Mouse (Mus musculus) R1 (cell line): ENCODE results near the gene Fads3.

Experiments used
- DNase-seq: peaks from one replicate; pipeline ENCODE4 v3.0.0-alpha.2; 2018; ENCODE audit warnings: low read depth, low spot score

Gene Fads3

DNA sequence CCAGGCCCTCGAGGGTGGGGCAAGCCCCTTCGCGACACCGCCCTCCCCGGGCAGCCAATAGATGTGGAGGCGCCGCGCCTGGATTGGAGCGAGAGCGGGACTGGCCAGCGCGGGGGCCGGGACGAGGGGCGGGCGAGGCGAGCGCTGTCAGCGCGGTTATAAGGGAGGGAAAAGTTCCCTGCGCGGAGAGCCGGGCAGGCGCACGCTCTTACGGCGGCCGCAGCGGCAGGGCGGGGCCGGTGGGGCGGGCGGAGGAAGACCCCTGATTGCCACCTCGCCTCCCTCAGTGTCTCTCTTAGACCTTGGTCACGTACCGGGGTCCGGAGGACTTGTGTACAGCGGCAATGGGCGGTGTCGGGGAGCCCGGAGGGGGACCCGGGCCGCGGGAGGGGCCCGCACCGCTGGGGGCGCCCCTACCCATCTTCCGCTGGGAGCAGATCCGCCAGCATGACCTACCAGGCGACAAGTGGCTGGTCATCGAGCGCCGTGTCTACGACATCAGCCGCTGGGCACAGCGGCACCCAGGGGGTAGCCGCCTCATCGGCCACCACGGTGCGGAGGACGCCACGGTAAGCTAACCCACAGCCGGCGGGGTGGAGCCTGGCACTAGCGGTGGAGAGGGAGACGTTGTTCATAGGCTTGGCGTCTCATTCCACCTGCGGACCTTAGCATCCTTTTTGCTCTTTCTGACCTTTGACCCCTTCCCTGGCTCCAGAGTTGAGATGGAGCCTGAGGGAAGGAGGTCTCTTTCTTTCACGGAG is at the start of gene Fads3:
TSS of gene Fads3 (plus strand) at position 182 of the 761 bp plus-strand sequence.
- peak; percentile 30 for DNase-seq

DNA sequence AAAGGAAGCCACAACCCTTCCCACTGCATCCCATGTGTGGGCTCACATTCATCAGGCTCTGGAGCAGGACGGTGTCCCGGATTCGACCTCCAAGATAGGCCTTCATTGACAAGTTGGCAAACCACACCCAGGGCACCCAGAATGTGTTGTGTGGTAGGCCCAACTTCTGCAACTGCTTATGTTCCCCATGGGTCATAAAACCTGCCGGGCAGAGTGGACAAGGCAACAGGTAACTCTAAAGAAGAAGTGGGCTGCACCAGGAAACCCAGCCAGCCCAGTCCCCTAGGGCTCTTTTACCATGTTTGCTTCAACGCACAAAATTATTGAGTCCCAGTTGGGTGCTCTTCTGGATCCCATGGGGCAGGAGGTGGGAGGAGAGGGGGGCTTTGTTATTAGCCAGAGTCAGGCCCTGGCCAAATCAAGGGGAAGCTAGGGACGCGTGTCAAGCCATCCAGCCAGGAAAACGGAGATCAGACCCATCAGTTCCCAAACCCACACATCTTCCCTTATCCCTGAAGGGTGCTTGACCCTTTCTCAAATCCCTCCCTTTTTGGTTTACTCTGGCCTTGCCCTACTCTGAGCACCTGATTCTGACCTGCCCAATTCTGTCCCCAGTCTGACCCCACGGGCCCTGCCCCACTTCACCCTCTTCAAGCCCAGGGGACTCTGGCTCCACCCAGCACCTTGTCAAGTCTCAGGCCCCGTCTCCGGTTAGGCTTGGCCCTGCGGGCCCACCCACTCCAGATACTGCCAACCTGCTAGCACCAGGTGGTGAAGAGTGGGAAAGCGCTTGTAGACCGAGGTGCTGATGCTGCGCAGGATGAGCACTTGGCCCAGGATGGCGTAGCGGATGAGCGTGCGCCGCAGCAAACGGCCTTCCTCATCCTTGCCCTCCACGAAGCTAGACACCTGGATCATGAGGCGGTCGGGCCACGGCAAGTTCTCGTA is 49.1 kb upstream of the Fads3 start:
- peak; percentile 59 for DNase-seq

DNA sequence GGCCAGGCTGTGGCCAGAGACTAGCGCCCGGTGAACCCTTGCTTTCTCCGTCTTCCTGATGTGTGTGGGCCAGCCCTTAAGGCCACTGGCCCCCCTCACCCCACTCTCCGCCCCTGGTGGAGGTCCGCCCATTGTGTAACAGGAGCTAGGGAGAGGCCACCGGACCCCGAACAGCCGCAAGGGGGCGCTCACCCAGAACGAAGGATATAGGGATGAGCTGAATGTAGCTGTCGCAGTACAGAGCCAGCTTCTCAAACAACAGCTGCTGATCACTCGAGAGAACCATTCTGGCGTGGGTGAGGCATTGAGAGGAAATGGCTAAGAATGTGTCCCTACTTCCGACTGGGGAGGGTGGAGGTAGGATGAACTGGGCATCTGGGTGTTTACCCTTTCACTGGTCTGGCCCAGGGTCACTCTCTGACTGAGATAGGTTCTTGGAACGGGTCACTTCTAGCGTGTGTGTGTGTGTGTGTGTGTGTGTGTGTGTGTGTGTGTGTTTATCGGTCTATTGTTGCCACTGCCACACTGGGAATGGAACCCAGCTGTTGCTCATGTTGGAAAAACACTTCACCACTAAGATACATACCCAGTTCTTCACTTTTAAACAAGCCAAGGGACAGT is 48.2 kb upstream of the Fads3 start:
- DNase-seq: peak; percentile 93

DNA sequence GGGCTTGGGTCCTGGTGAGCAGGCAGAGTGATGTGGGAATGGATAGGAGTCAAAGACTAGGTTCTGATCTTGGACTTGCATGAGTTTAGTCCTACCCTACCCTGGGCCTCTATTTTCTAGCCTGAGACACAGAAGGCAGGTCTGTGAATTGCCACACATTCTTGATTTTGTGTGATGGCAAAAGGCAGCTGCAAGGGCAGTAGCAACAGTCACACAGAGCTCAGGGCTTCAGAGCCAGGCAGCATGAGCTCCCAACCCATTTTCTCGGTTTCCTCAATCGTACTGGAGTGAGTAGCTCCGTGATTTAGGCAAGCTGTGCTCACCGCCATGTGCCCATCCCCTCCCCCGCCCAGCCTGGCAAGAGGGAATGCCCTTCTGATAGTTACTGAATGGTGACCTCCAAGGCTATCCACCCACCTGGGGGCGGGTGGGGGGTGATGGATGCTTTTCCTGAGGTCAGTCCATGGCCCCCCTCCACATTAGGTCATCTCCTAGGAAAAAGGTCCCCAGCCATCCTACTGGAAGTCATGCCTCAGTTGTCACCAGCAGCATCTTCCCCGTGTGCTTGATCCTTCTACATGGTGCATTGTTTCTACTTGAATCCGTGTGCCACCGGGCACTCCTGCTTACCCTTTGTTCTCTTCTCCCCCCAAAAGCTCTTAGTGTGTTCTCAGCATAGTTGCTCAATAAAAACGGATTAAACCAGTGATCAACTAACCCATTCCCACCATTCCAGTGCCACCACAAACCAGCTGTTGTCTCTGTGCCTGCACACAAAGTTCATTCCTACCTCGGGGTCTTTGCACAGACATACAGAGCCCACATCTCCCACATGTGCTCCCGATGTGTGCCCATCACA is 43.9 kb upstream of the Fads3 start:
- no peak for DNase-seq

DNA sequence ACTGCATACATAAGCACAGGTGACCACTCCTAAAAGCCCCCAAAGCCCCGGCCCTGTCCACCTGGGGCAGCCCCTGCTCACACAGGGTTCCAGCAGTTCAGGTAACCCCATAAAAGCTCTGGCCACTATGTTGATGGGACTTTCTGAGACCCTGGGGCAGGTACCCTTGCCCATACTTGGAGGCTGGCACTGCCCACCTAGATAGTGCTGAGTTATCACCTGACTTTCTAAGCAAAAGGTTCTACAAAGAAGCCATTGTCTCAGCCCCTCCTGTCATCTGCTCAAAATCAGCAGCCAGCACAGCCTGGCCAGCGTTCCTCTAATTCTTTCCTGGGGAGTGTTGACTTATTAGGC is 43.3 kb upstream of the Fads3 start:
- no peak for DNase-seq

DNA sequence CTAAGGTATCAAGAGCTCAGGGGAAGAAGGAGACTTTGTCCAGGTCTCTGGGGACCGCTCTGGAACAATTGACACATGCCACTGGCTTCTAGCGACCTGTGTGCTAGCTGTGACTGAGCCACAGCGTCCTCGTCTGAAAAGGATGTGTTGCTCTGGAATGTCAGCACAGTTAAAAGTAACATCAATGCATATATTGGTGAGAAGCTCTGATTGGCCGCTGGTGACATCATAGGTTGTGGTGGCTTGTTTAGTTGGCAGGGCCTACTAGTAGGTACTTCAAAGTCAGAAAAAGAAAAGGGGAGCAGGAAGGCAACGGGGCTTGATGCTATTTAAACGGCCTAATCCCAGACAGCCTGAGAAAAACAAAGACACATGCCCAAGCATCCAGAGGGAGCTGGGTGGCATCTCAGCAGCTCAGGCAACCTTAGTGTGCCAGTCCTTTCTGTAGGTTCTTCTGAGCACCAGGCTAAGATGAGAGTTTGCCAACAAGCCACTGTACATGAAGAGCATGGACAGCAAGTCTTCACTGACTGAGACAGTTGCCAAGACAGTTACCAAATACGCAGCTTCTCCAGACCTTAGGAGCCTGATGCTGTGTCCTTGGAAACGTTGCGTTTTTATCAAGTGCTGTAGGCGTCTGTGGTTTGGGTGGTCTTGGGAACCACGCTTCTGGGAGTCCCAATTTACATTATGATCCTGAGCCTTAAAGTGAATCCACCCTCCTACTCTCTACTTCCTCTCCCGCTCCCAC is 42.5 kb upstream of the Fads3 start:
- no peak for DNase-seq

DNA sequence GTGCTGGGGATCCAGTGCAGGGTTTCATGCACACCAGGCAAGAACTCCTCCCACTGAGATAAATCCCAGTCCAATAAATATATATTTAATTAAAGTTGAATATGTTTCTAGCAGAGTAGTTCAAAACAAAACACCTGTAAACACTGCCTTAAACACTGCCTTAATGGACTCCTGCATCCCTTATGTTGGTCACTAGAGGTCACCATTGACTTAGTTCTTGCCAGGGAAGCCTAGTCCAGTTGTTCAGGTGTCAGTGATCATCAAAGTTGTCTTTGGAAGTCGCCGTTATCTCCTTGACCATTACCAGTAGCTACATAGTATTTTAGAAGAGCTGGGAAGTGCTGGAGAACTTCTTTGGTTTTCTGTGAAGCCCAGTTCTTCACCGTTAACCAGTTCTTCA is 41.0 kb upstream of the Fads3 start:
- DNase-seq: peak; percentile 33

DNA sequence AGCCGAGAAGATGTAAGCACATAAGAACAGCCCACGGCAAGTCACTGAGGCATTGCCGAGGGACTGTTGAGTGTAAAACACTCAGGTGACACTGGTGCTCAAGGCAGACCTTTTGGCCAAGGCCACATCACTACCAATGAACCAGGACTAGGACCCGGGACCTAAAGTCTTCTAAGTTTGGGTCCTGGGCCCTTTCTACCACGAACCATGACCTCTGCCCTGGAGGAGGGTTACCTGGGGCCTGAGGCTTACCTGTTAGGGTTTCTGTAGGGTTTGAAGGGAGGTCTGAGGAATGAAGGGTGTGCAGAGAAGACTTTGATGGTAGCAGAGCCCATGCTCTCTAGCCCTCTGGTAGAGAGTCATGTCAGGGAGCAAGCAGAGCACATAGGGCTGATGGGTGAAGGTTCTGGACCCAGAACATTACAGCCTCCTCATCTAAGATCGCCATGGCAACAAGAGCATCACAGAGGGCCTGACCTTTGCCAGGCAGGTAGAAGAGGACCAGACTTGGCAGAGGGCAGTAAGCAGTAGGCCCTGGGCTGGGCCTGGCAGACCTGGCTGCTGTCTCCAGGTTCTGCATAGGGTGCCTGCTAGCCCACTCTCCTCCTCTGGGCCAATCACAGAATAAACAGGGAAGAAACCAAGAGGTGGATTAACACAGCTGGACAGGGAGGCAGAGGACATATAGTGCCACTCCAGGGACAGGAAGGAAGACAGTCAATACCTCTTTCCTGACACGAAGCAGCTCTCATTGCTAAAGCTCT is 40.0 kb upstream of the Fads3 start, which contains the start of the genes Best1 and Rab3il1:
TSS of gene Best1 (minus strand) at position 428 of the 764 bp plus-strand sequence.
TSS of gene Rab3il1 (plus strand) at position 464 of the 764 bp plus-strand sequence.
- no peak for DNase-seq

DNA sequence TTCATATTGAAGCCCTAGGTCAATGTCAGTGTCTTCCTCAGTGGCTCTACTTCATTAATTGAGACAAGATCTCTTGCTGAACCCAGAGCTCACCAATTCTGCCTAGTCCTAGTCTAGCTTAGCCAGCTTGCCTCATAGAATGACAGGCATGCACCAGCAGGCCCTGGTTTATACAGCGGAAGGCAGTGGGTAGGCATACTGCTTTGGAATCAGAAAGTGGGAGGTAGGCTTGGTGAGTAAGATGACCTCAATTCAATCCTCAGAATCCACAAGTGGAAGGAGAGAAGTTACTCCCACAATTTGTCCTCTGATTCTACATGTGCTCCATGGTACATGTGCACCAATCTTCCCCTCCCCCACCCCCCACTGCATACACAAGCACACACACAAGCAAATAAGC is 37.7 kb upstream of the Fads3 start:
- no peak for DNase-seq

DNA sequence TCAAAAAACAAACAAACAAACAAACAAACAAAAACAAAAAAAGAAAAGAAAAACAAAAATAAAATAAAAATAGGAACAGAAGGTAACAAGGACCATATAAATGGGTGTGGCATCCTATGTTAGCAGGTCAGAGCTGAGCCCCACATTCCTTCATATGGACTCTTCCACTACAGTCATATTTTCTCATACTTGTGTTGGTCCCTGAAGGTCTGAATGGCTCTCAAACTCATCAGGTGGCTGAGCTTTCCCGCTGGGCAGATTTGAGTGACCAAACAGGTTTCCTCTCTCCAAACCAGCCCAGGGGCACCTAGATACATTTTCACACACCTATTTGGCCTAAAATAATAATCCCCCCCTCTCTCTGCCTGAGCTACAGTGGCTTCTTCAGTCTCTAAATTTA is 30.0 kb upstream of the Fads3 start:
- DNase-seq: no peak

DNA sequence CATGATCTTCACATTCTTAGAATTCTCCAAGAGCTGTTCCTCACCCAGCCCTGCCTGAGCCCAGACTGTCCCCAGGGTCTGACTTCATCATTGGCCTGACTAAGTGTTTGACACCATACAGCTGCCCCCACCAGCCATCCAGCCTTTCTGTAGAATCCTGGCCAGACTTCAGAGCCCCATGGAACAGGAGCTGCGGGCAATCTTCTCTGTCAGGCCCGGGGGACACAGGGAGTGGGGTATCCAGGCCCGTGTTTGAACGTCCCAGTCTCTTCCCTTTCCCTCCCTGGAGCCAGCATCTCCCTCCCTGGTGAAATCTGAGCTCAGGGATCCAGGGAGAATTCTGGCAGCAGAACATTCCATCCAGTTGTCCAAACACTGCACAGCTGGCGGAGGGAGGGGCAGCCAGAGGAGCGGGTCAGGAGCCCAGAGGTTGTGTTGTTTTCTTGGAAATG is 28.5 kb upstream of the Fads3 start:
- peak; percentile 40 for DNase-seq

DNA sequence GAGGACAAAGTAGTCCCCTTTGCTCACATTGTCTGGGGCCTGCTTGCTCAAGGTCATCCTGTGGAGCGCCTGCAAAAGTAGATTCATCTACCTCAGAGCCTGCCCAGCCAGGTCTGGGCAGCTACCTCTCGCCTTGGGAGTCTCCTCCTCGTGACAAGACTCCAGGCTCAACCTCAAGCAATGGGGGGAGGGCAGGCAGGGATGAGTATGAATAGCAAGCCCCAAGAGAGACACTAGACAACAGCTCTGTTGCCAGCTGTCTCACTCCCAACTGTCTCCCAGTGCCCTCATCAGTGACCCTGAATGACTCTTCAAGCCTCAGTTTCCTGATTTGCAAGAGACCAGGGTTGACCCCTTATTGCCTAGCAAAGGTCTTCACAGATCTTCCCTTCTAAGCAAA is 28.0 kb upstream of the Fads3 start:
- DNase-seq: peak; percentile 13

DNA sequence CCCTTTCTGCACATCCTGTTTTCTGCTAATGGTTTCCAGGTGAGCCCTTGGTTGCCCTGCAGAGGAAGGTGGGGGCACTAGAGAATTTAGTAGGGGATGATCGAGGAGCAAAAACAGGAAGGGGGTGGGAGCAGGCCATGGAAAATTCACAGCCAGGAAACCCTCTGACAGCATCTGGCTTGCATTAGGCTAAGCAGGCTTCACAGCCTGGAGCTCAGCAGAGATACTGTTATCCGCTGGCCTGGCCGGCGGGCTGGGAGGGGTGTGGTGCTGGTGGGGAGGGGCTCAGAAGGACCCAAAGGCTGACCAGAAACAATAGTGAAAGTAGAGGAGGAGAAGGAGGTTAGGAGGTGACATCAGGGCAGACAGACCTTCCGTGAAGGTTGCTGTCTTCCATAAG is 27.5 kb upstream of the Fads3 start:
- DNase-seq: no peak

DNA sequence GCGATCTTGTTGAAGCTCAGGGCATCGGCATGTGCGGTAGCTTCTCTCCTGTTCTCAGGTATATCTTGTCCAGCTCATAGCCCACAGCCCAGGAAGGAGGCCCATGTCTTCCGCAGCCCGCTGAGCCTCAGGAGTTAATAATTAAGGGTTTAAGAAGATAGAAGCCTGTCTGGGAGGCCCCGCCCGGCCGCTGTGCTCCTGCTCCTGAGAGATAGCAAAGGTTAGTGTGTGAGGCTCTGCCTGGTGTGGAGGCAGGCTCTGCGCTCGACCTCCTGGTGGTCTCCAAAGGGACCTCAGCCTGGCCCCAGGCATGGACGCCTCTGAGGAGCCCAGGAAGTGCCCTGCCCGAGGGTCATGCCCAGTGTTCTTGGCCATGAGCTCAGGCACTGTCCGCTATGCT is 26.5 kb upstream of the Fads3 start:
- no peak for DNase-seq

DNA sequence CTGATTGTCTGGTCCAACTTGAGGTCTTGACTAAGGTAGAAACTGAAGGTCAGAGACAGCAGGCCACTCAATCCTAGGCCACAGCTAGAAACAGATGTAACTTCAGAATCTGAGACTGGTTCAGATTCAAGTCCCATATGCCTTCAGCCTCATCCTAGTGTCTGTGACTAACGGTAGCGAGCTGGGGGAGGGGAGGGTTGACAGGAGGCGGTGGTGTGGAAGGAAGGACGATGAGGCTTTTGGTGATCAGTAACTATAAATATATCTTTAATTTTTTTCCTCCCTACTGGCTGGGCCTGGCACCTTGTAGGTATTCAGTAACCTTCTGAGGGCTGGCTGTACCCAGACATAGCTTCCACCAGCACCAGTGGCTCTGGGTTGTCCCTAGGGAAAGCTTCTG is 25.9 kb upstream of the Fads3 start:
- no peak for DNase-seq

DNA sequence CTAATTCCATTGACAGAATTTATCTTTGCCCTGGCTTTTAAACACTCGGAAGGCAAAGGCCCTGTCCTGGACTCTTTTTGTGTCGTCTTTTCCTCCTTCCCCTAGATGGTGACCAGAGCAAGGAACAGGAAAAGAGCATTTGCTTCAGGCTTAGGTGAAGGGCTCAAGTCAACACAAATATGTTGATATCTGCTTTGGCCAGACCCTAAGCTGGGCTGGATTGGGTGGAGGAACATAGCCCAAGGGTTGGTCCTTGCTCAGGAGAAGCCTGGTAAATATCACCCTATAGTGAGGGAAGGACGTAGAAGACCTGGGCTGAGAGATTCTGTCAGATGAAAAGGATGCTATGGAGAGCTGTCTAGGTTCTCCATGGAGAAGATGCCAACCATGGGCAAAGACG is 25.2 kb upstream of the Fads3 start:
- no peak for DNase-seq

DNA sequence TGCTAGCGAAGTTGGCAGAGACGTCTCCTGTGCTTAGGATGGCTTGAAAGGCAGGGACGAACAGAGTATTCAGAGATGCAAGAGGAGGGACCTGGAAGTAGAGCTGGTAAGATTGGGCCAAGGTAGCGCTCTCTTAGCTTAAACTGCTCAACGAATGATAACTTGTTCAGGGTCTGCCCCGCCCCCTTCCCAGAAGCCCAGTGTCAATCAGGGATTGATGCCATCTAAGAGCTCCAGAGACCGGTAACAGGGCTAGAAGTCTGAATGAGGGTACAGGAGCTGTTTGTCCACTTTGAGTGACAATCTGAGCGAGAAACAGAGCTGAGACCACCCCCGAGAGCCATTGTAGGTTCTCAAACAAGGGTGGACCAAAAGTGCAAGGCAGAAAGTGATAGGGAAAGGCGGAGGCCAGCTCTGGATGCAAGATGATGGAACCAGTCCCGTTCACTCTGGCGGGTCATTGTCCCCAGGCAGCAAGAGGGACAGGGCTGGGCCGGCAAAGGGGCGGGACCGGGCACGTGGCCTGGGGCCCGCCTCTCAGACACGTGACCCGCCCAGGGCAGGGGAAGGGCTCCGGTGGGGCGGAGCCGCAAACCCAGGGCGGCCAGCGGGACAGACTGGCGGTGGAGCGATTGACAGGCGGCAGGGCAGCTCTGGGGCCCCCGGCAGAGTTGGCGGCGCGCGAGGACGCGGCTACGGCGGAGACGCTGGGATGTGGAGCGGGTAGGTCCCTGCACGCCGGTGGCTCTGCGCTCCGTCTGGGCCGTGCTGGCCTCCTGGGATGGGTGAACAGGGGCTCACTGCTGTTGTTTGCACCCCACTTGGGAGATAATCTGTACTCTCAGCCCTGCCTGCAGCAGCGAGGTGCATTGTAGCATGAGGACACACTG is 23.5 kb upstream of the Fads3 start:
- peak; percentile 62 for DNase-seq

DNA sequence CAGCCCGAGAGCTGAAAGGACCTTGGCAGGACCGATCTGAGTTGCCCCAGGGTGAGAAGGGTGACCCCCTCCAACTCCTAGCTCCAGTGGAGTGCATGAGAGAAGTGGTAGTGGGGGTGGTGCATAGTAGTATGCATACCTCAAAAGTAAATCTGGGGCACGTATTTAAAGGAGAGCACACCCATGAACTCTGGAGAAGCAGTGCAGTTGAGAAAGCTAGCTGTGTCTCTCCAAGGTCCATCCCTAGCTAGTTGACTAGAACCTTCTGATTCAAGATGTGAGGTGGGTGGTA is 22.9 kb upstream of the Fads3 start:
- DNase-seq: no peak

DNA sequence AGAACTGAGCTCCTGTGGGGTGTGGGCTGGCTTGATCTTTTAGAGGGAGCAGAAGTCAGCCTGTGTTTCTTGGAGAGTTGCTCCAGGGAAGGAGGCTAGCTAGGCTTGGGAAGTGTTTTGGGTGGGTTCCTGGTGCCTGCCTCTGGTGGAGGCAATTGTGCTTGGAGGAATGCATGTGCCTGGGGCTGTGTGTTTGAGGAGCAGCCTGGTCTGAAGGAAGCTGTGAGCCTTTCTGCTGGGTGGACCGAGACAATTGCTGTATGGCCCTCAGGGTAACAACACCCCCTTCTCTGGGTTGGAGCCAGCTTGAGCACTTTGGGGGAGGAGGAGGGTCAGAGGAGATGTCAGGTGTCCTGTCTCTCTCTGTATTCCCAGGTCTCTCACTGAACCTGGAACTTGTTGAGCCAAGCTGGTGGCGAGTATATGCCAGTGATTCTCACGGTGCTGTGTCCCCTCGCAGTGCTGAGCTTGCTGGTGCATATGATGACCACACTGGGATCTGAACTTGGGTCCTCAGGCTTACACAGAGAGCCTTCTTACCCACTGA is 22.1 kb upstream of the Fads3 start:
- no peak for DNase-seq
